Mouse (Mus musculus): ENCODE results near the gene Gm48552.

The Gm48552 gene

DNA sequence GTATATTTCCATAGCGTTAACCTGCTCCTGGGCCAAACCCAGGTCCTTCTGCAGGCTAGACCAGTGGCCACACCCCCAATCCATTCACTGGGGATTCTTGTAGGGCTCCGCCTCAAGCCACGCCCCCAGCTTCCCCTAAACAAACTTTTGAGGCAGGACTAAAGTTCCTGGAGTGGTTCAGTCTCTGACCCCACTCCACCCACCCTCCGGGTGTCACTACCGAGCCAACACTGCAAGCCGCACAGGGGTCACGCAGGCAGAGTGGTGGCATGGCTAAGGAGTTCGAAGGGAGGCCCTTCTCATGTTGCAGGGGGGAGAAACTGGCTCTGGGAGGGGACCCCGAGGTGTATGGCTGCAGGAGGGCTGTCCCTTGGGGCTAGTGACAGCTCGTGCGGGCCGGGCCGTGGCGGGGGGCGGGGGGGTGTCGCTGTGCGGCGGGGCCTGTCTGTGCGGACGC is 40.8 kb downstream of the Gm48552 start:
- in situ Hi-C loops (cut with MboI; ENCODE audit: low sequenced_read_pairs) = no loop called here

DNA sequence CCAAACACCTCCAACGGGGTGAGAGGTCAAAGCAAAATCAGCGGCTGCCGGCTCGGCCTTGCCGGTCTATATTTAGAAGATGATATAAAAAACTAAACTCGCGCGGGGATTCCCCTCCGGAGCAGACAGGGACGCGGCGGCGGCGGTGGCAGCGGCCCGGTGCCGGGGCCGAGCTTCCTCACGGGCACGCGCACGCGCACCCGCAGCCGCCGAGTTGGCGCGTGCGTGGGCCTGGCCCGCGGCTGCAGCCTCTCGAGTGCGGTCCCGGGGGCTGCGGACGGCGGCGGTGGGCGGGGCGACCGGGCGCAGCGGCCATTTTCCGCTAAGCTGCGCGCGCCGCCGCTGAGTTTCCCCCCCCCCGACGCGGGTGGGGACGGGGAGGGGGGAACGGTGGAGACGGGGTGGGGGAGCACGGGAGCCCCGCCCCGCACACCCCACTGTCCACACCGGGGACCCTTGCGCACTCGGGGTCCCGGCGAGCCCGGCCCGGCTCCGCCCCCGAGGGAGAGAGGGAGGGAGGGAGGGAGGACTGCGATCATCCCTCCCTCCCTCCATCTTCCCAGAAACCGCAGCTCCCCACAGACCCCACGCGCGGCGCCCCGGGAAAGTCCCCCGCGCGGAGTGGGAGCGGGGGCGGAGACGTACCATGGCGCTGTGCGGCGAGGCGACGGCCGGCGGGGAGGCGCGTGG is 41.5 kb downstream of the Gm48552 start:
- in situ Hi-C loops (cut with MboI; ENCODE audit: low sequenced_read_pairs) = no loop called here

DNA sequence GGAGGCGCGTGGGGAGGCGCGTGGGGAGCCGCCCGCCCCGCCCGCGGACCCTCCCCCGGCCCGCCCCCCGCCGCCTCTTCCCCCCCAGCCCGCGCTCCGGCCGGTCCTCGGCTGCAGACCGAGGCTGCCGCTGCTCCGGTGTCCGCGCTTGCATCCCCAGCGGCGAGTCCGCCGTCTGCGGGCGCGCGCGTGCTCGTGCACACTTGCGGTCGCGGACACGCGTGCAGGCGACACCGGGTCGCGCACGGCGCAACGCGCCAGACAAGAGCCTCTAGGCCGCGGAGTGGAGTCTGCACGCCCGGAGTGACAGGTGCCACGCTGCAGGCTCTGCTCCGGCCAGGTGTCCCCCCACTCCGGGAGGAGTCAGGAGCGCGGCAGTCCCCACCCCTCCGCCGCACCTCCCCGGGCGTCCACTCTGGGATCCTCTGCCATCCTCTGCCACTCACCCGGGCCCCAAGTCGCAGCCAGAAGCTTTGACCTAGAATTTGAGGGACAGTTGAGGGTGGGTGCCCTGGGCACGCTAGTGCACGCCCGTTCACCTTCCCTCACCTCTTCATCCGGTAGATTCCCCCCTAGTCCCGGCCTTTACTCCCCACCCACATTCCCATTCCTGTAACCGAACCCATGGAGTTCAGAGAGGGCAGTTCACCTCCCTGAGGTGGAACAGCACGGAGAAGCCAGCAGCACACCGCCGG is 42.2 kb downstream of the Gm48552 start:
- in situ Hi-C loops (cut with MboI; ENCODE audit: low sequenced_read_pairs) = no loop called here

DNA sequence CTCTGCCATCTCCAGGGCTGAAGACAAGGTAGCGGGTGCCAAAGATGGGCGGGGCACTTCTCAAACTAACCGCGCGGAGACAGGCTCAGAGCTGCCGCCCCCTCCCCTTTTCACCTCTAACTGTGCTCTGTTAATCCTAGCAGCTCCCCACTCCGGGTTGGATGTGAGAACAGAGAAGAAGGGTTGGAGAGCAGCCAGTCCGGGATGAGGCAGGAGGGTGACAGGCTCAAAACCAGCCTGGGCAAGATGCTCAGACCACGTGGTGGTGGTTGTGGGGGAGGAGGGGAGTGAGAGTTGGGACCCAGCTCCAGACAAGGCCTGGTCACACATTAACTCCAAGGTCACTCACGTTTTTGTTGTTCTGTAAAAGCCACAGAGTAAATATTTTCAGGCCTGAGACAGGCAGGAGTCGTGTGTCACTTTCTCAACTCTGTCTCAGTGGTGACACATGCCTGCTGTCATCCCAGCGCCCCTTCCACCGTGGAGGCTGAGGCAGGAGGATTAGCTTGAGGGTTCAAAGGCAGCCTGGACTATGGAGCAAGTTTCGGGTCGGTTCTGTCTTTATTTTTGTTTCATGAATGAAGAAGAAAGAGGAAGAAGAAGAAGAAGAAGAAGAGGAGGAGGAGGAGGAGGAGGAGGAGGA is 42.8 kb downstream of the Gm48552 start:
- in situ Hi-C loops (cut with MboI; ENCODE audit: low sequenced_read_pairs) = no loop called here

DNA sequence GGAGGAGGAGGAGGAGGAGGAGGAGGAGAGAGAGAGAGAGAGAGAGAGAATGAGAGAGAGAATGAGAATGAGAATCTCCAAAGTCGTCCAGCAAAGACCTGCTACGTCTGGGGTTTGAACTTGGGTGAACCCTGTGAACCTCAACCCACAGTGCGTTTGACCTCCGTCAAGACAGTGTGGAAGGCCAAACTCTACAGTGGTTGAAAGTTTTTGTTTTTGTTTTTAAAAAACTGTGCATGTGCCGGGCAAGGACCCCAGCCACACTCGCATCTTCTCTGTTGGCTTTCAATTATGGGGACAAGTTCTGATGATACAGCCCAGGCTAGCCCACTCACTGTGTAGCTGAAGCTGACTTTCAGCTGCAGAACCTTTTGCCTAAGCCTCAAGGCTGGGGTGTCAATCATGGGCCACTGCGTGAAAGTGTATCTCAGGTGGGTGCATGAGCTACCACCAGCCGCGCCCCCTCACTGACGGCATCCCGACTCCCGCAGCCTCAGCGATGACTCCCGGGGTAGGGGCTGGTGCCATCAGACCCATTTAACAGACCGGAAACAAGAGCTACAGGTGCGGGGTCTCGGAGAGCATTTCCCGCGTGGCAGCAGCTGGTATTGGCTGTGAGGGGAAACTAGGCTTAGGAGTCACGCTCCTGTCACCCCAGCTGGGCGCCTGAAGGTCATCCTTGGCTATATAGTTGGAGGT is 43.5 kb downstream of the Gm48552 start:
- in situ Hi-C loops (cut with MboI; ENCODE audit: low sequenced_read_pairs) = no loop called here

DNA sequence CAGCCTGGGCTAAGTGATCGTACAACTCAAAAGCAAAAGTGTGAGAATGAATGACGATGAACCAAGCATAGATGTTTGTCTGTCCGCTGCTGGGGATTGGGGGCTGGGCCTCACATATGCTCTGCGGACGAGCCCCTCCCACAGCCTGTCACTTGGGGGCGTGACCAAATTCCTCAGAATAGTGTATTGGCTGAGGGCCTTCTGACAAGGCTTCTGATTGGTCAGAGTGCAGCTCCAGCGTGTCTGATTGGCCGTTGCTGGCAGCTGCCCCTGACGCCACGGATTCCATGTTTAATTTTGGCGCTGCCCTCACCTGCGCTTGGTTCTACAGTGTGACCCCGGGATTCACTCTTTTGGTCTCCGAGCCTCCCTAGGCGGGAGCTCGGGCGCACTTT is 44.1 kb downstream of the Gm48552 start:
- in situ Hi-C loops (cut with MboI; ENCODE audit: low sequenced_read_pairs) = no loop called here

DNA sequence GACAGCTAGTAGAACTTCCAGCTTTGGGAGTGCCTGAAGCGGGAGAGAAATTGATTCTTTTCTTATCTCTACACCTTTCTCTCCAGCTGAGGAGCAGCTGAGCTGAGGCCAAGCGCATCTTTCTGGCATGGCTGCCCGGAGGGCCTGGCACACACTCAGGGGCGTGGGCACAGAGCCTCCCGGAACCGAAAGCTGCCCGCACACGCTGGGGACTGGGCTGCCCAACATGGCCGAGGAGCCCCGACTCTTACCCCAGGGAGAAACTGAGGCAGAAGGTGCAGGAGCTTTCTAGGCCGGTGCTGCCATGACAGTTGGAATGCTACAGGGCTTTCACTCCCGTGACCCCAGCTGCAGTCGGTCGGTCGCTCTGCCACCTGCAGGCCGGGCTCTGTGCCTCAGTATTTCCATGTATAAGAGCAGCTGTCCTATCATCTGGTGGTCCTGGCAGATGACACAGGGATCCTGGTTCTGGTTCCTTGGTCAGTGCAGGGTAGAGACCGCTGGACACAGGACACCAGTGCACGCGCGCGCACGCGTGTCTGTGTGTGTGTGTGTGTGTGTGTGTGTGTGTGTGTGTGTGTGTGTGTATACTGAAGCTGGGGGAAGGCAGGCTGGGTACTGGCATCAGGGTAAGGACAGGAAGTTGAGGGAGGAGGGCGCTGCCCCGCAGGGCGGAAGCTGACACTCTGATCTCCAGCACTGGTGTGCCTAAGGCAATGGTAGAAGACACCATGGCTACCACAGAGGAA is 44.9 kb downstream of the Gm48552 start:
- in situ Hi-C loops (cut with MboI; ENCODE audit: low sequenced_read_pairs) = no loop called here

DNA sequence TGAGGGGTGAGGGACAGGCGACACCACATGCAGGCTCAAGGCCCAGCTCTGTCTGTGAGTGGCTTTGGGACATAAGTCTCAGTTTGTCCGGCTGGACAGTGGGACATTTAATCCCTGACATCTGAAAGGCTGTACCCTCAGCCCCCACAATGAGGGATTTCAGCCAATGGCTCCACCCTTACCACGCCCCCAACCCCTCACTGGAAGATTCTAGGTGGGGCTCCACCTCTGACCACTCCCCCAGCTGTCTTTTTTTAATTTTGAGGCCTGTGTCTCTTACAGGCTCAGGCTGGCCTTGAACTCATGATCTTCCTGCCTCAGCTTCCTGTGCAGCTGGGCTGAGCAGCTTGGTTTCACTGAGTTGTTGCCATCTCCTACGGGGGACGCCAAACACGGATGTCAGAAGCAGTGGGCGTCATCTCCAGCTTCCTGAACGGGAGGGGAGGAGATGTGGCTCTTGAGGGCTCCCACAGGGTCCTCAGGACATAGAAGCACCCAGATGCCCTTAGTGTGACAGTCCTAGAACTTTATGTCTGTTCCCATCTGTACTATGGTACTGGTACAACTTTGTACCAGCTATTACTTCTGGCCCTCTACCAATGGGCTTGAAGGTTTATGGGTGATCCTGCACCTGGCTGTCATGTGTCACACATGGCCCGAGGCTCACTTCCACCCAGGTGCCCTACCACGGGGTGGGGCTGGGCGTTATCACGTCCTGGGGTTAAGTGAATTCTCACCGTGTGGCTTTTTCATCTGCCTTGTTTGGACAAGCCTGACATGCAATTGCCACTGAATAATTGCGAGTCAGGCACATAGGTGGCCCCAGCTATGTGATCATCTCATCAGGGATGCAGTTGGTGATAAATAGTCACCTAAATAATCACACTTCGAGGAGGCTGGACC is 45.8 kb downstream of the Gm48552 start:
- in situ Hi-C loops (cut with MboI; ENCODE audit: low sequenced_read_pairs) = no loop called here

DNA sequence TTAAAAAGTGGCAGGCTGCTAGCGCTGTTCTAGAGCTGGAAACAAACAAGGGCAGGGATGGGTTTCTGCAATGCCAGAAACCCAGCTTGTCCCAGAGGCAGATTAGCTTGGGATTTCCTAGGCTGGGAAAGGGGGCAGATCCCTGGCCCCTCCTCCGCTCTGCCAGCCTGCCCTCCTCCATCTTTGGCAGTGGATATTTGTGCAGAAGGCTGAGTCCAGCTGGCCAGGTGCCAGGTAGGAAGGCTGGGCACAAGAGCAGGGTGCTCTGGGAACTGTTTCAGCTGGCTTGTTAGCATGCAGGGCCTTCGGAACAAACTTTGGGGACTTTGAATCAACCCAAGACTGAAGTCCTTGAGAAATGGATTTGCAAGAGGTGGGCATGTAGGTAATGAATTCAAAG is 46.6 kb downstream of the Gm48552 start:
- in situ Hi-C loops (cut with MboI; ENCODE audit: low sequenced_read_pairs) = no loop called here
